Mouse (Mus musculus) heart, postnatal 0 days (tissue): Measurements from ENCODE around the gene Grap2. TPM values are rescaled to one million over a fixed set of nuclear protein-coding genes. Genes with fewer than 3 reads are reported as not detected.
A peak's percentile ranks its signal among the peaks of the same experiment; 100 is the strongest.

Source experiments
- ATAC-seq: fragments of 200-750 bp; cut with Nextera tagmentation; 2 replicates; pipeline ENCODE4 v1.8.0; 2017; ENCODE audit warnings: low read depth, moderate number of reproducible peaks, moderate library complexity; ENCODE audit not compliant: insufficient read depth
- DNase-seq: peaks from one replicate; pipeline ENCODE4 v3.0.0-alpha.2; 2016; ENCODE audit warnings: low spot score
- H3K27ac ChIP-seq: fragments of 300-500 bp; sonication (generic); 2 replicates; pipeline ENCODE4 v1.5.1; 2014; ENCODE audit warnings: low read depth, mild to moderate bottlenecking
- H3K27me3 ChIP-seq: fragments of 300-500 bp; sonication (generic); 2 replicates; pipeline ENCODE4 v1.6.1; 2014; ENCODE audit warnings: low read length, mixed read lengths; ENCODE audit not compliant: control insufficient read depth, insufficient read depth
- H3K36me3 ChIP-seq: fragments of 300-500 bp; sonication (generic); replicated peaks from 2 replicates; pipeline ENCODE4 v1.6.1; 2014; ENCODE audit warnings: low read length, mixed read lengths; ENCODE audit not compliant: control insufficient read depth, insufficient read depth
- H3K4me1 ChIP-seq: fragments of 300-500 bp; sonication (generic); 2 replicates; pipeline ENCODE4 v1.6.1; 2014; ENCODE audit warnings: antibody characterized with exemption; ENCODE audit not compliant: control insufficient read depth, insufficient read depth
- H3K4me2 ChIP-seq: fragments of 300-500 bp; sonication (generic); 2 replicates; pipeline ENCODE4 v1.6.1; 2014; ENCODE audit warnings: low read depth, mild to moderate bottlenecking, low read length, moderate library complexity
- H3K4me3 ChIP-seq: fragments of 300-500 bp; sonication (generic); 2 replicates; pipeline ENCODE4 v1.5.1; 2014; ENCODE audit warnings: low read depth, low read length
- H3K9ac ChIP-seq: fragments of 300-500 bp; sonication (generic); replicated peaks from 2 replicates; pipeline ENCODE4 v1.6.1; 2014; ENCODE audit warnings: low read depth, low read length, mixed read lengths
- H3K9me3 ChIP-seq: fragments of 300-500 bp; sonication (generic); replicated peaks from 2 replicates; pipeline ENCODE4 v1.6.1; 2016; ENCODE audit warnings: low read length; ENCODE audit not compliant: control insufficient read depth
- CTCF ChIP-seq: IDR thresholded peaks from 2 replicates; pipeline ENCODE4 v1.5.1; 2016; ENCODE audit warnings: antibody characterized with exemption, control low read depth, low read depth
- EP300 ChIP-seq: IDR thresholded peaks from 2 replicates; pipeline ENCODE4 v1.6.1; 2016; ENCODE audit warnings: antibody characterized with exemption, low read depth
- WGBS: fragments of 180-500 bp; shearing (Covaris S2); extraction: QIAGEN DNeasy Blood & Tissue Kit; methylation state at CpG from one replicate; pipeline ENCODE4 v1.1.7; 2014; 5-methylcytosine and 5-hydroxymethylcytosine counted together
- polyA plus RNA-seq: library from polyadenylated mRNA; unstranded; fragments of >200 nt; fragmentation: Nextera tagmentation; extraction: Ambion mirVana; gene quantifications from 2 replicates; pipeline ENCODE4 v1.2.1, GENCODE M21; 2015
- total RNA-seq: library from RNA; depleted of rRNA; stranded (reverse); fragments of >200 nt; gene quantifications from 2 replicates; pipeline ENCODE4 v1.2.3, GENCODE M21; 2014; ENCODE audit warnings: low replicate concordance

Grap2 gene
- total and polyA plus RNA-seq, 2 experiments from 2014 or later: 0.46 TPM; not detected in 1

GRCm38 (mm10) chr15:80684786-80685602, 112.6 kb downstream of the Grap2 start:
- no peak for TF ChIP-seq CTCF
- no peak for TF ChIP-seq EP300
- ATAC-seq: no peak
- Histone ChIP-seq H3K4me2 (no peak overlapping the region), H3K9me3 (no peaks in the 10 kb centered on the region), H3K36me3 (no peaks in the 10 kb centered on the region), H3K27ac (no peak overlapping the region), H3K4me1 (peaks cover 15% of the 10 kb centered on the region), H3K9ac (no peak overlapping the region), H3K4me3 (no peak overlapping the region), H3K27me3 (peaks cover 14% of the 10 kb centered on the region; the same call in 1 of the 2 replicates)
- DNase-seq: no peak
- 59% methylated on average over 8 of the region's 8 CpGs for WGBS

GRCm38 (mm10) chr15:80685603-80685895, 113.2 kb downstream of the Grap2 start:
- H3K9me3 ChIP-seq: no peaks in the 10 kb centered on the region
- no peak overlapping the region for H3K27ac ChIP-seq
- no peak overlapping the region for H3K9ac ChIP-seq
- 59% methylated on average over 7 of the region's 7 CpGs for WGBS
- H3K4me1 ChIP-seq: peaks cover 11% of the 10 kb centered on the region
- ATAC-seq (no peak), DNase-seq (no peak)
- H3K4me2 ChIP-seq: no peak overlapping the region
- peaks cover 19% of the 10 kb centered on the region; the same call in 1 of the 2 replicates for H3K27me3 ChIP-seq
- H3K4me3 ChIP-seq: no peak overlapping the region
- no peaks in the 10 kb centered on the region for H3K36me3 ChIP-seq
- TF ChIP-seq CTCF: no peak
- no peak for TF ChIP-seq EP300

GRCm38 (mm10) chr15:80688536-80688935, 116.1 kb downstream of the Grap2 start:
- 33% methylated on average over 7 of the region's 7 CpGs for WGBS
- Histone ChIP-seq H3K4me3 (no peak overlapping the region), H3K9ac (no peak overlapping the region), H3K9me3 (no peaks in the 10 kb centered on the region), H3K27me3 (peaks cover 43% of the 10 kb centered on the region), H3K4me1 (no peaks in the 10 kb centered on the region; the same call in 1 of the 2 replicates), H3K4me2 (no peak overlapping the region), H3K36me3 (no peaks in the 10 kb centered on the region), H3K27ac (no peak overlapping the region)
- ATAC-seq: no peak
- no peak for DNase-seq
- no peak for TF ChIP-seq EP300
- TF ChIP-seq CTCF: no peak

- no peak overlapping the region for H3K4me2 ChIP-seq
- no peaks in the 10 kb centered on the region for H3K36me3 ChIP-seq
- ATAC-seq: no peak
- peaks cover 39% of the 10 kb centered on the region for H3K27me3 ChIP-seq
- H3K9me3 ChIP-seq: no peaks in the 10 kb centered on the region
- H3K27ac ChIP-seq: no peak overlapping the region
- no peaks in the 10 kb centered on the region; the same call in 1 of the 2 replicates for H3K4me1 ChIP-seq
- TF ChIP-seq CTCF (no peak), EP300 (no peak)
- no peak overlapping the region for H3K4me3 ChIP-seq
- H3K9ac ChIP-seq: no peak overlapping the region
- DNase-seq: no peak
- 37% methylated on average over 3 of the region's 3 CpGs for WGBS
These were observed 121.1 kb downstream of the Grap2 start for GRCm38 (mm10) chr15:80693492-80693891.

GRCm38 (mm10) chr15:80694125-80694910, 121.9 kb downstream of the Grap2 start:
- Histone ChIP-seq H3K27me3 (peaks cover 39% of the 10 kb centered on the region), H3K9me3 (no peaks in the 10 kb centered on the region), H3K27ac (no peak overlapping the region), H3K9ac (no peak overlapping the region), H3K4me2 (peak overlapping the region; percentile 19; the same call in 1 of the 2 replicates), H3K4me3 (no peak overlapping the region), H3K36me3 (no peaks in the 10 kb centered on the region), H3K4me1 (no peaks in the 10 kb centered on the region)
- no peak for TF ChIP-seq EP300
- peak; percentile 76 for TF ChIP-seq CTCF
- WGBS: 17% methylated on average over 11 of the region's 11 CpGs
- no peak for ATAC-seq
- peak; percentile 42 for DNase-seq
